Comparison of ENCODE assay signal across 8 mouse cellular contexts in genomic region chr2:16356921-16357837, GRCm38 (mm10). TPM values are rescaled to one million over a fixed set of nuclear protein-coding genes. Genes with fewer than 3 reads are reported as not detected.
A peak's percentile ranks its signal among the peaks of the same experiment; 100 is the strongest.
DNase-seq lines count a peak whose midpoint lies in the region; ATAC-seq lines count a peak whose summit lies in the region.

No protein-coding gene starts in this region.

- no peaks in the 10 kb centered on the region for H3K9me3 ChIP-seq in erythroblast, embryonic 14.5 days (ENCODE audit: control insufficient read depth, low read length)
- H3K9me3 ChIP-seq in embryonic facial prominence, embryonic 13.5 days, result no peaks in the 10 kb centered on the region
- H3K9me3 ChIP-seq in hindbrain, embryonic 12.5 days (replicated peaks), result no peaks in the 10 kb centered on the region
- H3K9me3 ChIP-seq in limb, embryonic 13.5 days, result no peaks in the 10 kb centered on the region

- peak overlapping the region; percentile 76 for H3K9ac ChIP-seq in embryonic facial prominence, embryonic 13.5 days
- H3K9ac ChIP-seq in hindbrain, embryonic 12.5 days, result peak overlapping the region; percentile 62
- H3K9ac ChIP-seq in limb, embryonic 13.5 days, result peak overlapping the region; percentile 70

- 1% methylated on average over 33 of the region's 33 CpGs for WGBS in embryonic facial prominence, embryonic 13.5 days
- 3% methylated on average over 33 of the region's 33 CpGs for WGBS in hindbrain, embryonic 12.5 days
- WGBS in limb, embryonic 13.5 days, result 2% methylated on average over 33 of the region's 33 CpGs

- peak overlapping the region; percentile 16 for H3K4me3 ChIP-seq in erythroblast, embryonic 14.5 days (replicated peaks)
- H3K4me3 ChIP-seq in embryonic facial prominence, embryonic 13.5 days, result peak overlapping the region; percentile 67
- H3K4me3 ChIP-seq in hindbrain, embryonic 12.5 days, result peak overlapping the region; percentile 69
- peak overlapping the region; percentile 62 for H3K4me3 ChIP-seq in limb, embryonic 13.5 days

- DNase-seq in adrenal gland, postnatal 10 days, result peak; percentile 16
- peak; percentile 57 for DNase-seq in neural tube, embryonic 10.5 days (ENCODE audit: extremely low spot score, low spot score)
- DNase-seq in urinary bladder, postnatal 36 days (ENCODE audit: low spot score in 2 of 2), result peak; percentile 17 to 39

- H3K27me3 ChIP-seq in erythroblast, embryonic 14.5 days (ENCODE audit: control insufficient read depth), result peaks cover 31% of the 10 kb centered on the region
- H3K27me3 ChIP-seq in embryonic facial prominence, embryonic 13.5 days, result no peaks in the 10 kb centered on the region
- H3K27me3 ChIP-seq in hindbrain, embryonic 12.5 days, result peaks cover 12% of the 10 kb centered on the region
- no peaks in the 10 kb centered on the region for H3K27me3 ChIP-seq in limb, embryonic 13.5 days

- H3K36me3 ChIP-seq in erythroblast, embryonic 14.5 days (ENCODE audit: control insufficient read depth), result no peaks in the 10 kb centered on the region
- H3K36me3 ChIP-seq in embryonic facial prominence, embryonic 13.5 days, result no peaks in the 10 kb centered on the region
- no peaks in the 10 kb centered on the region for H3K36me3 ChIP-seq in hindbrain, embryonic 12.5 days
- H3K36me3 ChIP-seq in limb, embryonic 13.5 days, result no peaks in the 10 kb centered on the region

- H3K4me1 ChIP-seq in erythroblast, embryonic 14.5 days (ENCODE audit: control insufficient read depth), result no peaks in the 10 kb centered on the region
- H3K4me1 ChIP-seq in embryonic facial prominence, embryonic 13.5 days, result peaks cover 20% of the 10 kb centered on the region
- H3K4me1 ChIP-seq in hindbrain, embryonic 12.5 days, result peaks cover 8% of the 10 kb centered on the region; the same call in 1 of the 2 replicates
- H3K4me1 ChIP-seq in limb, embryonic 13.5 days, result peaks cover 22% of the 10 kb centered on the region

- H3K27ac ChIP-seq in embryonic facial prominence, embryonic 13.5 days, result peak overlapping the region; percentile 87
- peak overlapping the region; percentile 85; the same call in 1 of the 2 replicates for H3K27ac ChIP-seq in hindbrain, embryonic 12.5 days
- H3K27ac ChIP-seq in limb, embryonic 13.5 days, result peak overlapping the region; percentile 83

- peak overlapping the region; percentile 82 for H3K4me2 ChIP-seq in embryonic facial prominence, embryonic 13.5 days
- peak overlapping the region; percentile 86 for H3K4me2 ChIP-seq in hindbrain, embryonic 12.5 days (replicated peaks)
- peak overlapping the region; percentile 77 for H3K4me2 ChIP-seq in limb, embryonic 13.5 days (replicated peaks)

- ATAC-seq in erythroblast, adult 5-6 weeks (replicated peaks; ENCODE audit: low FRiP score, poor library complexity, severe bottlenecking), result no peak
- ATAC-seq in embryonic facial prominence, embryonic 13.5 days (ENCODE audit: insufficient number of reproducible peaks, insufficient read depth, low FRiP score, low TSS enrichment, low read depth), result no peak
- no peak for ATAC-seq in hindbrain, embryonic 12.5 days (ENCODE audit: low FRiP score)
- no peak for ATAC-seq in limb, embryonic 13.5 days (ENCODE audit: low FRiP score, low read depth)

RNA-seq across cellular contexts. Expression of gene Plxdc2, which starts 1.1 kb away (rescaled TPM):
- 0.01 TPM in 1 of 2 replicates, not detected in the other for polyA plus RNA-seq in erythroblast, embryonic 14.5 days (2012)
- total RNA-seq in erythroblast, adult 5-6 weeks (2015; ENCODE audit: low replicate concordance), result 0.42 TPM in 1 of 2 replicates, not detected in the other
- total RNA-seq in erythroblast, adult 5-6 weeks (2017; ENCODE audit: low replicate concordance), result 0.34 and 1.4 TPM in 2 replicates
- 10 to 100 TPM; 18.1 to 19.7 TPM for total RNA-seq in adrenal gland, postnatal 10 days (2021)
- polyA plus RNA-seq in embryonic facial prominence, embryonic 13.5 days (2015; fragmentation: Nextera tagmentation; extraction: Ambion mirVana), result 29.6 and 33.0 TPM in 2 replicates
- 27.3 and 29.1 TPM in 2 replicates for polyA plus RNA-seq in hindbrain, embryonic 12.5 days (2016; fragmentation: Nextera tagmentation; extraction: Ambion mirVana)
- 30.0 and 34.0 TPM in 2 replicates for polyA plus RNA-seq in limb, embryonic 13.5 days (2015; fragmentation: Nextera tagmentation; extraction: Ambion mirVana)

Comparison
In these comparisons a context has a peak if more than half of its experiments do, and no peak if none do; other contexts are left out.
1. H3K4me3 ChIP-seq: peak in every context shown above with its lines; median percentile 69 in hindbrain, embryonic 12.5 days; 67 in embryonic facial prominence, embryonic 13.5 days; 62 in limb, embryonic 13.5 days; 16 in erythroblast, embryonic 14.5 days.
2. RNA of gene Plxdc2, which starts 1.1 kb away (polyA plus RNA-seq): 30.0 to 34.0 TPM in limb, embryonic 13.5 days, 29.6 to 33.0 TPM in embryonic facial prominence, embryonic 13.5 days and 27.3 to 29.1 TPM in hindbrain, embryonic 12.5 days; 0.01 TPM in erythroblast, embryonic 14.5 days; every median in the first group is over 10 times any median in the second.
3. Peak in every context shown above with its lines, with median percentiles within 50 percentile points of each other: DNase-seq, H3K27ac ChIP-seq, H3K4me2 ChIP-seq and H3K9ac ChIP-seq.